Mouse (Mus musculus) midbrain, postnatal 0 days (tissue): ENCODE results near the gene Ppp2r2d. TPM values are rescaled to one million over a fixed set of nuclear protein-coding genes. Genes with fewer than 3 reads are reported as not detected.

Experiments used
- ATAC-seq: fragments of 200-750 bp; cut with Nextera tagmentation; 2 replicates; pipeline ENCODE4 v1.8.0; 2017; ENCODE audit warnings: moderate number of reproducible peaks, mild to moderate bottlenecking, moderate TSS enrichment, moderate library complexity; ENCODE audit not compliant: low FRiP score
- DNase-seq: peaks from one replicate; pipeline ENCODE4 v3.0.0-alpha.2; 2015; ENCODE audit warnings: low spot score
- H3K27ac ChIP-seq: fragments of 300-500 bp; sonication (generic); 2 replicates; pipeline ENCODE4 v1.5.1; 2014; ENCODE audit warnings: low read depth, mild to moderate bottlenecking, low read length, mixed read lengths
- H3K27me3 ChIP-seq: fragments of 300-500 bp; sonication (generic); 2 replicates; pipeline ENCODE4 v1.6.1; 2014; ENCODE audit warnings: low read length, control low read depth, mixed read lengths; ENCODE audit not compliant: insufficient read depth
- H3K36me3 ChIP-seq: fragments of 300-500 bp; sonication (generic); 2 replicates; pipeline ENCODE4 v1.6.1; 2014; ENCODE audit warnings: low read length, control low read depth, mixed read lengths; ENCODE audit not compliant: insufficient read depth
- H3K4me1 ChIP-seq: fragments of 300-500 bp; sonication (generic); 2 replicates; pipeline ENCODE4 v1.6.1; 2014; ENCODE audit warnings: mild to moderate bottlenecking, control low read depth, antibody characterized with exemption, low read length, mixed read lengths; ENCODE audit not compliant: insufficient read depth
- H3K4me2 ChIP-seq: fragments of 300-500 bp; sonication (generic); 2 replicates; pipeline ENCODE4 v1.6.1; 2014; ENCODE audit warnings: low read depth, mild to moderate bottlenecking, low read length, mixed read lengths; ENCODE audit not compliant: poor library complexity, severe bottlenecking
- H3K4me3 ChIP-seq: fragments of 300-500 bp; sonication (generic); 2 replicates; pipeline ENCODE4 v1.5.1; 2014; ENCODE audit warnings: low read depth, mild to moderate bottlenecking, low read length, moderate library complexity
- H3K9ac ChIP-seq: fragments of 300-500 bp; sonication (generic); replicated peaks from 2 replicates; pipeline ENCODE4 v1.6.1; 2014; ENCODE audit warnings: mild to moderate bottlenecking, low read length, moderate library complexity, mixed read lengths; ENCODE audit not compliant: poor library complexity, severe bottlenecking
- H3K9me3 ChIP-seq: fragments of 300-500 bp; sonication (generic); 2 replicates; pipeline ENCODE4 v1.6.1; 2016; ENCODE audit warnings: low read length, control low read depth
- CTCF ChIP-seq: IDR thresholded peaks from 2 replicates; pipeline ENCODE4 v1.5.1; 2016; ENCODE audit warnings: antibody characterized with exemption, mild to moderate bottlenecking
- WGBS: fragments of 180-500 bp; shearing (Covaris S2); extraction: QIAGEN DNeasy Blood & Tissue Kit; methylation state at CpG from one replicate; pipeline ENCODE4 v1.1.7; 2014; 5-methylcytosine and 5-hydroxymethylcytosine counted together
- polyA plus RNA-seq: library from polyadenylated mRNA; unstranded; fragments of >200 nt; fragmentation: Nextera tagmentation; extraction: Ambion mirVana; gene quantifications from 2 replicates; pipeline ENCODE4 v1.2.1, GENCODE M21; 2015
- total RNA-seq: library from RNA; depleted of rRNA; stranded (reverse); fragments of >200 nt; gene quantifications from 2 replicates; pipeline ENCODE4 v1.2.3, GENCODE M21; 2014

Gene Ppp2r2d
- total and polyA plus RNA-seq, 2 experiments from 2014 or later, result 91.5 to 109 TPM

DNA sequence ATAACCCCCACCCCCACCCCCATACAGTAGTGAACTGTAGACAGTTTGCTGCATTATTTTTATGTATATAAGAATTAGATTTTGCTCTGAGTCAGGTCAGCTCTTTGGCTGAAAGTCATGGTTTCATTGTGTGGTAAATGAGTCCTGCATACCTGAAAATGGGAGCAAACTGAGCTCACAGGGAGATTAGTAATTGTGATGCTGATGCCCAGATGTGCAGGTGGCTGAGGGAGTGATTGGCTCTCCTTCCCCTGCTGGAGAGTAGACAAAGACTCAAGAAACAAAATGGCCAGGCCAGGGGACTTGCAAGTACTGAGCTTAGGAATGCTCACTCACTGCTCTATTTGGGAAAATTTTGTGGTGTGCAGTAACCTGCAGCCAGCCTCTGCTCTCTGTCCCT lies 4.2 kb downstream of the Ppp2r2d start:
- no peak for ATAC-seq
- no peak overlapping the region for H3K27ac ChIP-seq

DNA sequence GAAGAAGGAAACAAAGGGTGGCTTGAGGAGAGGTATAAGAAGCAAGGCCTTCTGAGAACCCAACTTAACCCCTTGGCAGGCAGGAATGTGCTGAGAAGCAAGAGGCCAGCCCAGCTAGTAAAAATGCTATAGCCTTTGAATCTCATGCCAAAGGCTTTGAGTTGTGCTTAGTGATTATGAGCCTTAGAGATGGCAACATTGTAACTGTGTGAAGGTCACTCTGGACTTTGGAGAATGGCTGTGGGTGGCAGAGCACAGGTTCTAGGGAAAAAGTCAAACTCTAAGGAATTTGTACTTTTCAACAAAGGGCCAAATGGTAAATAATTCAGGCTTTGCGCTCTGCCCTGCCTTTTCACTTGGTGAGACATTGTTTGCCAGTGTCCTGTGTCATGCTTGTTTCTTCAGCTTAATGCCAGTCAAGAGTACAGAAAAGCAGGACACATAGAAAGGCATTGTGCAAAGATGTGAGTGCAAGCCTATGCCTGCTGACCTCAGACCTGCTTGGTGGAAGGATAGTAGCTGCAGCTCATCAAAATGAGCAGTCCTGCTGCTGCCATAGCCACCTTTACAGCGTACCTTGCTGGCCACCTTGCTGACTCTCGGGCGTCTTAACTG lies 7.6 kb downstream of the Ppp2r2d start:
- 92% methylated on average over 4 of the region's 4 CpGs for WGBS
- Histone ChIP-seq H3K27ac (no peak overlapping the region), H3K9ac (no peak overlapping the region), H3K36me3 (peaks cover 12% of the 10 kb centered on the region), H3K9me3 (no peaks in the 10 kb centered on the region), H3K4me1 (peaks cover 3% of the 10 kb centered on the region), H3K4me2 (no peak overlapping the region), H3K4me3 (no peak overlapping the region), H3K27me3 (no peaks in the 10 kb centered on the region)
- TF ChIP-seq CTCF, result no peak
- no peak for ATAC-seq
- no peak for DNase-seq

More for the DNA sequence above, 4.2 kb downstream of the Ppp2r2d start:
- Histone ChIP-seq H3K27me3 (no peaks in the 10 kb centered on the region), H3K4me3 (no peak overlapping the region), H3K4me1 (peaks cover 5% of the 10 kb centered on the region), H3K4me2 (no peak overlapping the region), H3K9me3 (no peaks in the 10 kb centered on the region), H3K36me3 (peaks cover 4% of the 10 kb centered on the region), H3K9ac (no peak overlapping the region)
- DNase-seq, result no peak
- no peak for TF ChIP-seq CTCF

DNA sequence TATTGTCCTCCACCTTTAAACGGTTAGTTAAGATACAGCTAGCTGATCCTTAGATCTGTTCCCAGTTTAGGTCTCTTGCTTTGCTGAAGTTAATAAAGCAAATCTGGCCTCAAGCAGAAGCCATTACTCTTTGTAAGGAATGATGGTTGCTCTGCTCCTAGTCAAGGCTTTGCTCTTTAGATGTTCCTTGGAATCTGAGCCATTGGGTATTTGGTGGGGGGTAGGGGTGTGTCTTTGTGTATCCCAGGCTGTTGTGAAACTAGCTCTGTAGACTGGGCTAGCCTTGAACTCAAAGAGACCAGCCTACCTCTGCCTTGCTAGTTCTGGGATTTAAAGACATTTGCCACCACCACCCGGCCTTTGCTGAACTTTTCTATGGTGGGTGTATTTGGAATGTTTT lies 8.3 kb downstream of the Ppp2r2d start:
- H3K9ac ChIP-seq, result no peak overlapping the region
- no peaks in the 10 kb centered on the region for H3K27me3 ChIP-seq
- peaks cover 12% of the 10 kb centered on the region for H3K36me3 ChIP-seq
- H3K9me3 ChIP-seq, result no peaks in the 10 kb centered on the region
- no peaks in the 10 kb centered on the region for H3K4me1 ChIP-seq
- DNase-seq, result no peak
- no peak overlapping the region for H3K4me2 ChIP-seq
- no peak for ATAC-seq
- no peak for TF ChIP-seq CTCF
- no peak overlapping the region for H3K4me3 ChIP-seq
- 88% methylated on average over 2 of the region's 2 CpGs for WGBS
- H3K27ac ChIP-seq, result no peak overlapping the region

DNA sequence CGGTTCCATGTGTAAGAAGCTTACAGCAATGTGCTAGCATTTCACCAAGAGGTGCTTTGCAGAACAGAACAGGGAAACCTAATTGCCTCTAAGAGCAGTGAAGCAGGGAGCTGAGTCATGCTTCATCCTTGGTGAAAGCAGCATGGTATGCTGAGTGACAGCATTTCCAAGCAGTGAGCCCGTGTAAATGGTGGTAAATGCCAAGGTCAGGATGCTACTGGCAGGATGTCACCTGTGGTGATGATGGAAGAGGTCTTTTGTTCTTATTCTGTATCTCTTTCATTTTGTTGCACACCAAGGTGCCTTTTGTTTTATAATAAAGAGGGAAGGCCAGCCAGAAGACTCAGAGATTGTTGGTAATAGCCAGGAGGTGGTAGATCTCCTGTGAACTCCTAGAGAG lies 10.8 kb downstream of the Ppp2r2d start:
- 71% methylated on average over 2 of the region's 2 CpGs for WGBS
- Histone ChIP-seq H3K9me3 (no peaks in the 10 kb centered on the region), H3K36me3 (peaks cover 12% of the 10 kb centered on the region), H3K4me2 (no peak overlapping the region), H3K27ac (no peak overlapping the region), H3K27me3 (no peaks in the 10 kb centered on the region), H3K9ac (no peak overlapping the region), H3K4me3 (no peak overlapping the region), H3K4me1 (no peaks in the 10 kb centered on the region)
- ATAC-seq (no peak), DNase-seq (no peak)
- no peak for TF ChIP-seq CTCF

DNA sequence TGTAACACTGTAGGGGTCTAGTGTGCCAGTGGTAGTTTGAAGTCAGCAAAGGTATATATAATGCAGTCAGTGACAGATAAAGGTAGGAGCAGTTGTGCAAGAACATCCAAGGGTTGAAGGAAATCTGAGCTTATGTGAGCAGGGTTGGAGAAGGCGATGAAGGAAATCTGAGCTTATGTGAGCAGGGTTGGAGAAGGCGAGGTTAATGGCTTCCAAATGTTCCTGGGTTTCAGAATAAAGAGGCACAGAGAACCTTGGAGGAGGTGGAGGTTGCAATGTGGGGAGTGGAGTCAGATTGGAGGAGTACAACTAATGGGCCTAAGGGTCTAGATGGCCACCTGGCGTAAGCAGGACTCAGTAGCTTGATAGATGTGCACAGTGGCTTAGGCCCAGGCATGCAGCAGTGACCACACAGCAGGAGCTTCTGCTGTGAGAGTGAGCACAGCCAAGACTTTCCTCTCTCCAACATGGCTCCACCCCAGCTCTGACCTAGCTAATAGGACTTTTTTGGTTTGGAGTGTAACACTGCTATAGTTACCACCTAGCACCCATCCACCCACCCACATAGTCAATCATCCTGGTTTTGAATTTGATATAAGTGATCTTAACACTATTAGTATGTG lies 18.2 kb downstream of the Ppp2r2d start:
- 85% methylated on average over 3 of the region's 3 CpGs for WGBS
- DNase-seq, result no peak
- no peak overlapping the region for H3K4me2 ChIP-seq
- TF ChIP-seq CTCF, result no peak
- peaks cover 4% of the 10 kb centered on the region; the same call in 1 of the 2 replicates for H3K36me3 ChIP-seq
- ATAC-seq, result no peak
- no peaks in the 10 kb centered on the region for H3K27me3 ChIP-seq
- H3K4me1 ChIP-seq, result 0 out of 2 replicates have a peak, but pooled peaks cover 8% of the 10 kb centered on the region
- H3K9ac ChIP-seq, result no peak overlapping the region
- no peak overlapping the region for H3K27ac ChIP-seq
- no peak overlapping the region for H3K4me3 ChIP-seq
- H3K9me3 ChIP-seq, result no peaks in the 10 kb centered on the region

DNA sequence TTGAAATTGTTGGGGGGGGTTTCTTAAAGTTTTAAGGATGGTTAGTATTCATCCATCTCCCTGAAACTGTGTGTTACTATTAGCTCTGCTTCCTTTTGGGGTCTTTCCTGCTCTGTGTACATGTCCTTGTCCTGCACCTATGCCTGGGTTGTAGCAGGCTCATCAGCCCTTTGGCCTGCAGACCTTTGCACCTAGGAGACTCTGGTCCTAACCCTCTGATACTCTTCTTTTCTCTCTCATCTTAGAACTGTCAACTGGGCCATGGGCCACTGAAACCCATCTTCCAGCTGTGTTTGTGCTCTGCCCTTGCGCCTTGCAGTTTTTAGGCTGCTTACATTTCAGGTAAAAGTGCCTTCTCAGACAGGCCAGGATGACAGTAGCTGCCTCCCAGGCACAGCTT lies 18.9 kb downstream of the Ppp2r2d start:
- TF ChIP-seq CTCF, result no peak
- Histone ChIP-seq H3K9ac (no peak overlapping the region), H3K9me3 (no peaks in the 10 kb centered on the region), H3K27ac (no peak overlapping the region), H3K4me3 (no peak overlapping the region), H3K36me3 (peaks cover 7% of the 10 kb centered on the region; the same call in 1 of the 2 replicates), H3K4me2 (no peak overlapping the region), H3K27me3 (no peaks in the 10 kb centered on the region), H3K4me1 (0 out of 2 replicates have a peak, but pooled peaks cover 8% of the 10 kb centered on the region)
- ATAC-seq (no peak), DNase-seq (no peak)
- WGBS, result 90% methylated on average over 1 of the region's 1 CpGs
